Mouse (Mus musculus): ENCODE data around the gene Slit1.

Slit1 gene

DNA sequence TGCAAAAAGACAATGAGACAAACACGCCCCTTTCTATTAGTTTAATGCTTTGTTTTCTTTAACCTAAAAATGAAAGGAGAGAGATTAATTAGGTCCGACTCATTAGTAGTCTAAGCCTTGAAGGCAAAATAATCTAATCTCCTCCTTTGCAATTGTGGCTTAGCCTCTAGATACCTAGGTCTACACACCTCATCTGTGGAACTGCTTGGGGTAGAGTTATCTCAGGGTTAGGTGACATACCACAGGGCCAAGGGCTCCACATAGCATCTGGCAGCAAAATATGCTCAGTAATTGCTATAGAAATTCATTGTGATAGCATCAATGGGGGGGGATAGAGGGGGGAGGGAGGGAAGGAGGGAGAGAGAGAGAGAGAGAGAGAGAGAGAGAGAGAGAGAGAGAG is 18.0 kb downstream of the Slit1 start:
- intact Hi-C loops (cut with DNase I), result no loop called here

GRCm38 (mm10) chr19:41724831-41725470 is 18.5 kb downstream of the Slit1 start:
- intact Hi-C loops (cut with DNase I), result no loop called here

GRCm38 (mm10) chr19:41723337-41723736 is 20.1 kb downstream of the Slit1 start:
- intact Hi-C loops (cut with DNase I), result no loop called here

DNA sequence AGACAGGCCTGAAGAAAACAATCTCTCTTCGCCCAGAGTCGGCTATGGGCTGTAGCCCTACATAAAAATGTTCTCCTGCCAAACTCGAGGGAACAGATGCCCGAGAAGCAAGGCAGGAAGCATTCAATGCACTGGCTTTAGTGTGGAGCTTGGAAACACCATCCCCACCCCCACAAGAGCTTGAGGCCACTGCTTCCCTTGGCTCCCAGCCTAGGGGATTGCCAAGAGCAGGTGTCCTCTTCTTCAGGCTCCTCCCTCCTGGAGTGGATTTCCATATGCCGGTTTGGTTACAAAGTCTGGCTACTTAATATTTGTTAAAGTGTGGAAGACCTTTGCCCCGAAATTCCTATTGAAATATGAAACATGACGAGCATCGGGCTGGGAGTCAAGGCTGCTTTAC is 24.0 kb downstream of the Slit1 start:
- intact Hi-C loops (cut with DNase I), result no loop called here

DNA sequence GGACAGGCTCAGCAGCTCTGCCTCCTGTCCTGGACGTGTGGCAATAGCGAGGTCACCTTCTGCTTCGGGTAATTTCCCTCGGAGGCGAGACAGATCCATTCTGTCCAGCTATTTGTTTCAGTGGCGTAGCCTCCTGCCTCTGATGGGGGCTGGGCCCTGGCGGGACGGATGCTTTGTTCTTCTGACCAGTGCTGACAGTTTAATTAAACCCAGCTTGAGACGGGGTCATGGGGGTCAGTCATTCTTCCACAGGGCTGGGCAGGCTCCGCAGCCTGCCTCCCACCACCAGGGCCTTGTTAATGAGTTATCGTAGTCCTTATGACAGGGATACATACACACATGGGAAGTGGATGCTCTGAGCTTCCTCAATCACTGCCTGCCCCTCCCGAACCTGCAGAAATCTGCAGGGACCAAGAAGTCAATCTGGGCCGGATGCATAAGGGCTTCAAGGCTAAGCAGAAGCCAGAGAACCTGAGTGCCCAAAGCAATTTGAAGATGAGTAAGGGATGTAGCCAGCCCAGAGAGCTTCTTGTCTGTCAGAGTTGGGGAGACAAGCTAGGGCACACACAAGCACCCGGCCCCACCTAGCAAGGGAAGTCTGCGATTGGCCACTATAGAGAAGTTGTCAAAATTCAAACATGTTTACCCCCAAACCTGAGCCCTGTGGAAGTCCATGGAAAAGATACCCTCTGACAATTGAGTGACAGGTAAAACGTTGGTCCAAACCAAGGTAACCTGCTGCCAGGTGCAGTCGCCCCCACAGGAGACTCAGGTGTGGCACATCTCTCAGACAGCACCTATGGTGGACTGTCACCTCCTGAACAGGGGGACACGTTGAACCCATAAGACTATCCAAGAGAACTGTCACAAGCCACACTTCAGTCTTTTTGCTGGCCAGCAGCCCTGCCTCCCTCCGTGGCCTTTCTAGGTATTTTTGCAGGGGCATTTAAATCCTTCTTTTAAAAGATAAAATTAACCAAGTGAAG is 26.9 kb downstream of the Slit1 start:
- intact Hi-C loops (cut with DNase I), result no loop called here

DNA sequence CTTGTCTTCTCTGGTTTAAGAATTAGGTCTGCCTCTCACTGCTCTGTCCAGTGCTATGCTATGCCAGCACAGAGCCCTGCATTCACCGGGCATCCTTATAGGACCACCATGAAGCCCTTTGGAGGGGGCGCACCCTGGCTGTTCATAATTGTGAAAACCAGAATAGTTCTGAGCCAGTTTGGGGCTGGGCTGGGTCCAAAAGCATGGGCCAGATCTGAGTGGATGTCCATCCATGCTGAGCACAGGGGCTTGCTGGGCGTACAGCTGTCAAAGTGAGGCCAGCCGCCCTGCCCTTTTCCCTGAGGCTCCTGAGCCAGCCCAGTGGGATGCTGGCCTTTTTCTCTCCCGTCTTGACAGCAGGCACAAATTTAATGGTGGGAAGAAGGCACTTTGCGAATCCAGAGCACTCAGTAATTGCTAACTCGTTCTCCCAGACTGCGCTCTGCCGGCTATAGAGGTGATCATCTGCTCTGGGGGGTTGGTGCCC is 29.0 kb downstream of the Slit1 start:
- intact Hi-C loops (cut with DNase I), result no loop called here

GRCm38 (mm10) chr19:41712829-41713228 is 30.6 kb downstream of the Slit1 start:
- intact Hi-C loops (cut with DNase I), result no loop called here

DNA sequence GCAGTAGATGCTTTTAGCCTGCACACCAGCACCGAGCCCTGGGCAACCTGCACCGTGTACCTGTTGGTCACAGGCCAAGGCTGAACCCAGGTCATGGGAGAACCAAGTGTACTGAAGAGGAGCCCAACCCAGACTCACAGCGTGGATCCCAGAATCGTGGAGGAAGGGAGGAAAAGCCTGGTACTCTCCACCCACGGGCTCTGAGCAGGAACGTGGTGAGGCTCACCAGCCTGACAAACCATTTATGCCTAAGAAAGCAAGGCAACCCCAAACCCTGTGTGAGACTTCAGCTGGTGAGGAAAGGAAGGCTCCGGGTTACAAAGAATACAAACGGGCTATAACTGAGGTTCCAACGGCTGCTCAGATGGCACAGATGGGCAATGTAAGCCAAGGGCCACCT is 31.8 kb downstream of the Slit1 start:
- intact Hi-C loops (cut with DNase I), result no loop called here

DNA sequence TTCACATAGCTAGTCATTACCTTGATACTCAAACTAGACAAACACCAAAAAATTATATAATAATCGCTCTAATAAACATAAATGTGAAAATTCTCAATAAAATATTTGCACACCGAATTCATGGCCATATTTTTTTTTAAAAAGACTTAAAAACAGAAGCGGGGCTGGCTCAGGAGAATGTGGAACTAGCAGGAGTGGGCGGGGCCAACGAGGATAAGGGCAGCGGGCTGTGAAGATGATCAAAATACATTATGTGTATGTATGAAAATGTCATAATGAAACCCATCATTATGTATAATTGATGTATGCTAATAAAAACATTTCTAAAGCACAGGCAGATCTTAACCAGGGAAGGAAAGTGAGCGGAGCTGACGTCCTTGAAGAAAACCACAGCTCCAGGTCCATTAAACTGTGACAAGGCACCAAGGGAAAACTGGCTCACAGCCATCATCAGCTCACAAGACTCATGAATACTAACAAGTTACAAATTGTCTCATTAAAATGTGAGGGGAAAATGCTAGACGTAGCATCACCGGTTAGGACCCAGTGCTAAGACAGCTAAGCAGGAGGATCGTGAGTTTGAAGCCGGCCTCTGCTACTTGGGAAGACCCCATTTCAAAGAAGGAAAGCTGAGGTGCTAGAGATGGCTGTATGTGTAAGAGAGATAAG is 33.8 kb downstream of the Slit1 start:
- intact Hi-C loops (cut with DNase I), result no loop called here

- intact Hi-C loops (cut with DNase I), result no loop called here
Observed at GRCm38 (mm10) chr19:41707850-41708249, 35.6 kb downstream of the Slit1 start.

DNA sequence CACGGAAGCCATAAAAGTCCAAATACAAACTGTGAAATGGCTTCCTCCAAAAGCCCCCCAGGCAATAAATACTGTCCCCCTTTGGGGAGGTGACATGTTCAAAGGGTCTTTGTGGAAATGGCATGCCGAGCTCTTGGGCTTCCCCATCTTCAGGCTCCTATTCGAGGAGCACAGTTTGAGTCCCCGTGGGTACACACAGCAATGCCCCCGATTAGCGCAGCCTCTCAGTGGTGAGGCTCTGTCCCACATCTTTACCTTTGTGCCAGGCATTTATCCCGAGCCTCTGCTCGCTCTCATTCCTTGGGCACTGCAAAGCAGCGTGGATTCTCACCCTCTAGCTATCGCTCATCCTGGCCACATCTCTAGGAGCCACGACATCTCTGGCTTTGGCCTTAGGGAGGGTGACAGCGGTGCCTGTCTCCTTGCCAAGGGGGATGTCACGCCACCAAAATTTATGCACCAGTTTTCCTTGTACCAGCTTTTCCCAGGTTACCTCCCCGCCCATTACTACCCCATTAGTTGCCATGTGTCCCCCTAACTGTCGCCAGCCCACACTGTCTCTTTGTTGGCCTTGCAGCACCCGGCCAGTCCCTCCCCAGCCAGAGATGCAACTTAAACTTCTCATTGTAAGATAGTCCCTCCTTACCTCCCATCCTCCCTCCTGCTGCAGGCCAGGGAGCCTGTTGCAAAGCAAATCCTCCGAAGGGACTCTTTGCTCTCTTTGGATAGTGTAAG is 37.2 kb downstream of the Slit1 start:
- intact Hi-C loops (cut with DNase I), result no loop called here

DNA sequence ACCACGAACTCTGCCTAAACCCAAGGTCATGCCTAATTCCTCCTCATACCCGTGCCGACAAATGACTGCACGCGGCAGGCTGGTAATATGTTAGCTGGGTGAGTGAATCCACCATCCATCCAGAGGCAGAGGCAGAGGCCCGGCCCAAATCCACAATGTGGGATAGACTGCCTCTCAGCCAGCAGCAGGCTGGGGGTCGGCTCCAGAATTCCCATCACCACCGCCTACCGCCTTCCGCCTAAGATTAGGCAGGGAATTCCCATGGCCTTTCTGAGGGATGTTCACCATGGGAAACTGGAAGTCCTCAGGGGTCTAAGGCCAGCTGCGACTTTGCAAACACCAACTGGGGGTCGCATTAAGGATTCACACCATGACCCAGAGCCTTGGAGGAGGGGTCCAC is 38.0 kb downstream of the Slit1 start:
- intact Hi-C loops (cut with DNase I), result no loop called here

DNA sequence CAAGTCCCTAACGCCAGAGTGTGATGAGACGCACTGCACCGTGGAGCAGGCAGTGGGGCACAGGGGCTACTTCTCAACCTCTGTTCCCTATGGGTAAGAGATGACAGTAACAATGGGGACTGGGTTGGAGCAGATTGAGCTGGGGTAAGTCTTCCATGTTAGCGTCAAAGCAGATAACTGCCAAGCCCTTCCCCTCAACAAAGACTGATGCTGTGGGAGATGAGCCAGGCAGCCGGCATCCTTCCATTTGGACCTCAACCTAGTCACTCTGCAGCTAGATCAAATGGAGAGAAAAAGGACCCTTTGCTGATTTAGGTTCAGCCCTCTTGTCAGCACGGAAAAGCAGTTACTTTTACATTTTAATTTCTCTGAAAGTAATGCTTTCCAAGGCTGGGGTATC is 40.8 kb downstream of the Slit1 start:
- intact Hi-C loops (cut with DNase I), result no loop called here

DNA sequence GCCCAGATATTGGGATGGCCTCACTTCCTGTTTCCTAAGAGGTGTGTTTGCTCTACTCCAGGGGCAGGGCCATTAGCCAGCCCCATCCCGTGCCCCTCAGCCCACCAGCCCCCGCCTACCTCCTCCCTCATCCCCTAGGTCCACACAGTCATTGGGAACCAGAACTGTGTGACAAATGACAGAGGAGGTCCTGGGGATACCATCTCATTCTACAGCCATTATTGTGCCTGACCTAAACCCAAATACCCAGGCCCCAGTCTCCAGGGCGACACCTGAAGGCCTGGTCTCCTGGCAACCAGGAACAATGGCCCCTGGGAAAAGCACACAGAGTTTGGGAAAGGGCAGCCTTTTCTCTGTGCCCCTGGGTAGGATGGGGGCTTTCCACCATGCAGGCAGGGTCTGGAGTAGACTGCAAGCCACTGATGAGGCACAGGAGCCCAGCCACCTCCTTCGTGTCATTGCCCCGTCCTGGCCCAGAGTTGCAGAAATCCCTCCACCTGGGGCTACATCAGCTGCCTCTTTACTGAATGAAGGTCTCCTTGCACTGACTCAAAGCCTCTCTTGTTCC is 44.5 kb downstream of the Slit1 start:
- intact Hi-C loops (cut with DNase I), result no loop called here

DNA sequence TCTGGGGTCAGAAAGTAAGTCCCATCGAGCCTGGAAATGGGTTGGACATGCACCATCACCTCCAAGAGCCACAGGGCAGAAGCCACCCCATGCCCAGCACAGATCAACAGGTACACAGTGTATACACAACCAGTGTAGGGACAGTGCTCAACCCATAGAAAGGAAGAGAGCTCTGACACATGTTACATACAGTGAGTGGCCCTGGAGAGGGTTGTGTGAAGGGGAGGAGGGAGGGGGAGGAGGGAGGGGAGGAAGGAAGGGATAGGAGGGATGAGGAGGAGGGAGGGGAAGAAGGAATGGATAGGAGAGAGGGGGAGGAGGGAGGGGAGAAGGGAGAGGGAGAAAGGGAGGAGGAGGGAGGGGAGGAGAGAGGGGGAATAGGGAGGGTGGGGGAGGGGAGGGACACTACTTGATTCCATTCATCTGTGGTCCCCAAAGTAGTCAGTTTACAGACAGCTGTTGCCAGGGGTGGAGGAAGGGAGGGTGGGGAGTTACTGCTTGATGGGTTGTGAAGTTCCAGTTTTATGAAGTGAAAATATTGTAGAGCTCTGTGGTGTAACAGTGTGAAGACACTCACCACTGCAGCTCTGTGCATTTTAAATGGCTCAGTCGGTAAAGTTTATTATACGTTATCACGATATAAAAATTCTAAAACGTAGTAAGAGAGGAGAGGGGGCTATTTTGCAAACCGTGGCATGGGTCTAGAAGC is 45.5 kb downstream of the Slit1 start:
- intact Hi-C loops (cut with DNase I), result no loop called here

- intact Hi-C loops (cut with DNase I), result no loop called here
Observed at GRCm38 (mm10) chr19:41697111-41697806, 46.2 kb downstream of the Slit1 start.

GRCm38 (mm10) chr19:41696443-41696842 is 47.0 kb downstream of the Slit1 start:
- intact Hi-C loops (cut with DNase I), result no loop called here

DNA sequence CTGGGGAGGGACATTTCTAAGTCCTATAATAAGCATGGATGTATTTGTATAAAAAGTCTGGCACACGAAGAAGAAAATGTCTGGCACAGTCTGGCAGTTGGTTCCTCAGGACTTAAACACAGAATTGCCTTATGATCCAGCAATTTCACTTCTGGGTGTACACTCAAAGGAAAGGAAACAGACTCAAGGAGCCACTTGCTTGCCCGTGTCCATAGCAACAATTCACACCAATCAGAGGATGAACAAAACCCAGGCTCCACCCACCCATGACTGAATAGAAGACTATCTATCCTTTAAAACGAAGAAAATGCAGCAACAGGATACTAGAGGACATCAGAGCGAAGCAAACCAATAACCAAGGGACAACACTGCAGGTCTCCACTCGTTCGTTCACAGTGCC is 48.4 kb downstream of the Slit1 start:
- intact Hi-C loops (cut with DNase I), result no loop called here

- intact Hi-C loops (cut with DNase I), result no loop called here
Observed at GRCm38 (mm10) chr19:41694610-41695009, 48.9 kb downstream of the Slit1 start.

GRCm38 (mm10) chr19:41693727-41694126 is 49.7 kb downstream of the Slit1 start:
- intact Hi-C loops (cut with DNase I), result no loop called here
